Mouse (Mus musculus) E14TG2a.4 (cell line): ENCODE results near the gene Prkce.

ENCODE experiments used
- CTCF ChIP-seq: conservative IDR thresholded peaks from 2 replicates; pipeline ENCODE4 v1.5.1; 2014; ENCODE audit warnings: low read length
- NANOG ChIP-seq: IDR thresholded peaks from 2 replicates; pipeline ENCODE4 v1.6.1; 2014; ENCODE audit warnings: borderline replicate concordance, low read length, mixed read lengths

- TF ChIP-seq CTCF = no peak
- TF ChIP-seq NANOG = no peak
Measured at GRCm38 (mm10) chr17:86150867-86151348, 16.7 kb upstream of the Prkce start.
